Mouse (Mus musculus) large intestine, adult 2 months (tissue): ENCODE results near the gene Rrp1. TPM values are rescaled to one million over a fixed set of nuclear protein-coding genes. Genes with fewer than 3 reads are reported as not detected.
A peak's percentile ranks its signal among the peaks of the same experiment; 100 is the strongest.
"Not testable (repeated sequence)": the region's sequence is repeated elsewhere in the genome, so short reads cannot be mapped to it uniquely, and the experiment has no call there.

ENCODE experiments used
- DNase-seq: peaks from one replicate; pipeline ENCODE4 v3.0.0-alpha.2; 2012; ENCODE audit warnings: low read depth, low spot score
- WGBS: fragments of 180-500 bp; shearing (Covaris S2); methylation state at CpG from one replicate; pipeline ENCODE4 v1.1.7; 2018; 5-methylcytosine and 5-hydroxymethylcytosine counted together
- polyA plus RNA-seq: library from polyadenylated mRNA; depleted of rRNA; stranded (reverse); fragments of >200 nt; gene quantifications from 2 replicates; pipeline ENCODE4 v1.2.3, GENCODE M21; 2012

Rrp1 gene
- polyA plus RNA-seq, 1 experiment = 47.5 TPM

- no peak for DNase-seq
- 41% methylated on average over 4 of the region's 4 CpGs for WGBS
Measured at GRCm38 (mm10) chr10:78390982-78391470, 21.8 kb downstream of the Rrp1 start.

GRCm38 (mm10) chr10:78388216-78388980, 24.4 kb downstream of the Rrp1 start:
- no peak for DNase-seq
- 67% methylated on average over 20 of the region's 20 CpGs for WGBS

GRCm38 (mm10) chr10:78385520-78385919, 27.3 kb downstream of the Rrp1 start:
- 78% methylated on average over 5 of the region's 5 CpGs for WGBS
- DNase-seq = no peak

- no peak for DNase-seq
- 54% methylated on average over 3 of the region's 3 CpGs for WGBS
Measured at GRCm38 (mm10) chr10:78383567-78383966, 29.3 kb downstream of the Rrp1 start.

- 94% methylated on average over 7 of the region's 7 CpGs for whole genome bisulfite sequencing
- no peak for DNase-seq
Measured at GRCm38 (mm10) chr10:78378516-78378915, 34.3 kb downstream of the Rrp1 start.

GRCm38 (mm10) chr10:78372681-78373668, 39.9 kb downstream of the Rrp1 start:
- DNase-seq = no peak
- WGBS = 66% methylated on average over 27 of the region's 27 CpGs

GRCm38 (mm10) chr10:78371746-78372145, 41.1 kb downstream of the Rrp1 start:
- 29% methylated on average over 6 of the region's 6 CpGs for WGBS
- no peak for DNase-seq

GRCm38 (mm10) chr10:78367586-78367985, 45.3 kb downstream of the Rrp1 start:
- WGBS = 55% methylated on average over 4 of the region's 4 CpGs
- DNase-seq = no peak

- peak; percentile 46 for DNase-seq
- 18% methylated on average over 9 of the region's 9 CpGs for WGBS
Measured at GRCm38 (mm10) chr10:78366851-78367312, 46.0 kb downstream of the Rrp1 start.

GRCm38 (mm10) chr10:78366195-78366834, 46.5 kb downstream of the Rrp1 start:
- 44% methylated on average over 5 of the region's 5 CpGs for WGBS

GRCm38 (mm10) chr10:78365555-78365954, 47.3 kb downstream of the Rrp1 start:
- no peak for DNase-seq
- 85% methylated on average over 6 of the region's 6 CpGs for WGBS

More at GRCm38 (mm10) chr10:78366195-78366834, 46.5 kb downstream of the Rrp1 start:
- DNase-seq = no peak

GRCm38 (mm10) chr10:78364106-78364505, 48.7 kb downstream of the Rrp1 start:
- no peak for DNase-seq
- WGBS = 56% methylated on average over 2 of the region's 2 CpGs

GRCm38 (mm10) chr10:78363366-78363765, 49.5 kb downstream of the Rrp1 start:
- WGBS = 85% methylated on average over 6 of the region's 6 CpGs
- DNase-seq = no peak

GRCm38 (mm10) chr10:78361951-78362350, 50.9 kb downstream of the Rrp1 start:
- 83% methylated on average over 2 of the region's 2 CpGs for WGBS
- no peak for DNase-seq

- DNase-seq = no peak
- WGBS = 43% methylated on average over 3 of the region's 3 CpGs
Measured at GRCm38 (mm10) chr10:78360290-78360711, 52.5 kb downstream of the Rrp1 start.

- 88% methylated on average over 3 of the region's 3 CpGs for WGBS
- not testable (repeated sequence) for DNase-seq
Measured at GRCm38 (mm10) chr10:78358999-78359398, 53.8 kb downstream of the Rrp1 start.

- DNase-seq = no peak
- WGBS = 69% methylated on average over 4 of the region's 4 CpGs
Measured at GRCm38 (mm10) chr10:78358266-78358665, 54.6 kb downstream of the Rrp1 start.

GRCm38 (mm10) chr10:78357742-78358141, 55.1 kb downstream of the Rrp1 start:
- 86% methylated on average over 5 of the region's 5 CpGs for WGBS
- no peak for DNase-seq

GRCm38 (mm10) chr10:78355931-78356593, 56.8 kb downstream of the Rrp1 start:
- WGBS = 68% methylated on average over 1 of the region's 1 CpGs

More at GRCm38 (mm10) chr10:78355931-78356593, 56.8 kb downstream of the Rrp1 start:
- no peak for DNase-seq
